Mouse (Mus musculus) intestine, embryonic 15.5 days (tissue): Measurements from ENCODE around the gene Nfatc2ip. TPM values are rescaled to one million over a fixed set of nuclear protein-coding genes. Genes with fewer than 3 reads are reported as not detected.

ENCODE experiments used
- polyA plus RNA-seq: library from polyadenylated mRNA; unstranded; fragments of >200 nt; fragmentation: Nextera tagmentation; extraction: Ambion mirVana; gene quantifications from 2 replicates; pipeline ENCODE4 v1.2.1, GENCODE M21; 2015

Nfatc2ip gene
- polyA plus RNA-seq, 1 experiment from 2014 or later: 2.5 TPM

Other genes with a start within 250 kb of the Nfatc2ip start
- gene Xpo6, start 196.2 kb downstream of the Nfatc2ip start, polyA plus RNA-seq: 37.4 and 39.8 TPM in 2 replicates
- 16.9 and 17.7 TPM in 2 replicates for gene Sbk1, start 124.1 kb downstream of the Nfatc2ip start, polyA plus RNA-seq
- 1.4 and 1.5 TPM in 2 replicates for gene Lat, start 27.2 kb downstream of the Nfatc2ip start, polyA plus RNA-seq
- 53.4 and 59.3 TPM in 2 replicates for gene Spns1, start 19.3 kb downstream of the Nfatc2ip start, polyA plus RNA-seq
- 0.24 TPM in 1 of 2 replicates, not detected in the other for gene Cd19, start 18.2 kb upstream of the Nfatc2ip start, polyA plus RNA-seq
- 23.9 and 24.2 TPM in 2 replicates for gene Rabep2, start 32.0 kb upstream of the Nfatc2ip start, polyA plus RNA-seq
- 0.24 and 2.6 TPM in 2 replicates for gene Atp2a1, start 66.4 kb upstream of the Nfatc2ip start, polyA plus RNA-seq
- gene Sh2b1, start 78.7 kb upstream of the Nfatc2ip start, polyA plus RNA-seq: 41.8 and 45.7 TPM in 2 replicates
- 190 and 207 TPM in 2 replicates for gene Tufm, start 90.6 kb upstream of the Nfatc2ip start, polyA plus RNA-seq
- 43.8 and 44.4 TPM in 2 replicates for gene Atxn2l, start 106.7 kb upstream of the Nfatc2ip start, polyA plus RNA-seq
- 190 and 217 TPM in 2 replicates for gene Eif3c, start 169.7 kb upstream of the Nfatc2ip start, polyA plus RNA-seq
- 0.75 and 1.8 TPM in 2 replicates for gene Apobr, start 188.2 kb upstream of the Nfatc2ip start, polyA plus RNA-seq
- gene Cln3, start 189.1 kb upstream of the Nfatc2ip start, polyA plus RNA-seq: 34.4 and 34.9 TPM in 2 replicates
- not detected in 2 replicates for gene Il27, start 198.2 kb upstream of the Nfatc2ip start, polyA plus RNA-seq
- 53.4 and 111 TPM in 2 replicates for gene Nupr1, start 234.1 kb upstream of the Nfatc2ip start, polyA plus RNA-seq